Mouse (Mus musculus) heart, embryonic 14.5 days (tissue): ENCODE results near the gene Galnt9. TPM values are rescaled to one million over a fixed set of nuclear protein-coding genes. Genes with fewer than 3 reads are reported as not detected.
A peak's percentile ranks its signal among the peaks of the same experiment; 100 is the strongest.

ENCODE experiments used
- ATAC-seq: fragments of 200-750 bp; cut with Nextera tagmentation; 2 replicates; pipeline ENCODE4 v1.8.0; 2017; ENCODE audit warnings: low read depth, moderate TSS enrichment; ENCODE audit not compliant: insufficient number of reproducible peaks, insufficient read depth, low FRiP score
- H3K27ac ChIP-seq, 2 experiments: fragments of 200-500 bp in 1 of 2; fragments of 300-500 bp in 1 of 2; sonication (generic) in 1 of 2; replicated peaks in 1 of 2; 2 replicates each; pipeline ENCODE4 v1.5.1; 2012 to 2014; ENCODE audit warnings: low read depth in 2 of 2, low read length in 2 of 2, control low read depth in 1 of 2, mild to moderate bottlenecking in 1 of 2, mixed read lengths in 1 of 2; ENCODE audit not compliant: control insufficient read depth in 1 of 2, insufficient read depth in 1 of 2
- H3K27me3 ChIP-seq: fragments of 300-500 bp; sonication (generic); 2 replicates; pipeline ENCODE4 v1.6.1; 2014; ENCODE audit warnings: mild to moderate bottlenecking, low read length, control low read depth; ENCODE audit not compliant: control insufficient read depth, insufficient read depth
- H3K36me3 ChIP-seq: fragments of 300-500 bp; sonication (generic); 2 replicates; pipeline ENCODE4 v1.6.1; 2014; ENCODE audit warnings: mild to moderate bottlenecking, control low read depth, low read length, mixed read lengths; ENCODE audit not compliant: control insufficient read depth, insufficient read depth
- H3K4me1 ChIP-seq, 2 experiments: fragments of 200-500 bp in 1 of 2; fragments of 300-500 bp in 1 of 2; sonication (generic) in 1 of 2; 2 replicates each; pipeline ENCODE4 v1.6.1; 2012 to 2014; ENCODE audit warnings: low read length in 2 of 2, control low read depth in 1 of 2, mixed read lengths in 1 of 2; ENCODE audit not compliant: control insufficient read depth in 2 of 2, insufficient read depth in 2 of 2
- H3K4me2 ChIP-seq: fragments of 300-500 bp; sonication (generic); 2 replicates; pipeline ENCODE4 v1.6.1; 2014; ENCODE audit warnings: mild to moderate bottlenecking, low read length
- H3K4me3 ChIP-seq, 2 experiments: fragments of 200-500 bp in 1 of 2; fragments of 300-500 bp in 1 of 2; sonication (generic) in 1 of 2; 2 replicates each; pipeline ENCODE4 v1.5.1; 2012 to 2014; ENCODE audit warnings: low read length in 2 of 2, mild to moderate bottlenecking in 2 of 2, control low read depth in 1 of 2, low read depth in 1 of 2, moderate library complexity in 1 of 2; ENCODE audit not compliant: control insufficient read depth in 1 of 2, insufficient read depth in 1 of 2
- H3K9ac ChIP-seq: fragments of 300-500 bp; sonication (generic); 2 replicates; pipeline ENCODE4 v1.6.1; 2014; ENCODE audit warnings: mild to moderate bottlenecking, low read length
- H3K9me3 ChIP-seq: fragments of 300-500 bp; sonication (generic); 2 replicates; pipeline ENCODE4 v1.6.1; 2016; ENCODE audit warnings: low read length, control low read depth; ENCODE audit not compliant: control insufficient read depth
- WGBS: fragments of 180-500 bp; shearing (Covaris S2); extraction: QIAGEN DNeasy Blood & Tissue Kit; methylation state at CpG from one replicate; pipeline ENCODE4 v1.1.7; 2014; 5-methylcytosine and 5-hydroxymethylcytosine counted together
- polyA plus RNA-seq: library from polyadenylated mRNA; unstranded; fragments of >200 nt; fragmentation: Nextera tagmentation; extraction: Ambion mirVana; gene quantifications from 2 replicates; pipeline ENCODE4 v1.2.1, GENCODE M21; 2014

Galnt9 gene
- polyA plus RNA-seq, 1 experiment from 2014 or later, result 0.18 TPM

GRCm38 (mm10) chr5:110535964-110536363 is 8.2 kb upstream of the Galnt9 start:
- H3K27ac ChIP-seq, result no peak overlapping the region
- no peak for ATAC-seq
- 82% methylated on average over 8 of the region's 8 CpGs for WGBS
- no peaks in the 10 kb centered on the region for H3K36me3 ChIP-seq
- no peak overlapping the region for H3K9ac ChIP-seq
- no peaks in the 10 kb centered on the region for H3K4me1 ChIP-seq
- peaks cover 5% of the 10 kb centered on the region; the same call in 1 of the 2 replicates for H3K27me3 ChIP-seq
- H3K4me3 ChIP-seq, result no peak overlapping the region
- no peaks in the 10 kb centered on the region; the same call in 1 of the 2 replicates for H3K9me3 ChIP-seq
- H3K4me2 ChIP-seq, result no peak overlapping the region

GRCm38 (mm10) chr5:110540947-110541346 is 3.2 kb upstream of the Galnt9 start:
- ATAC-seq, result no peak

GRCm38 (mm10) chr5:110541456-110541855 is 2.7 kb upstream of the Galnt9 start:
- Histone ChIP-seq H3K36me3 (no peaks in the 10 kb centered on the region), H3K4me2 (no peak overlapping the region), H3K9me3 (no peaks in the 10 kb centered on the region), H3K9ac (no peak overlapping the region), H3K4me3 (no peak overlapping the region), H3K4me1 (peaks cover 0 to 4% of the 10 kb centered on the region in 2 experiments; a peak in 2 of 4 replicates), H3K27ac (no peak overlapping the region), H3K27me3 (peaks cover 60% of the 10 kb centered on the region)
- ATAC-seq, result no peak
- WGBS, result 68% methylated on average over 6 of the region's 6 CpGs

More at GRCm38 (mm10) chr5:110540947-110541346, 3.2 kb upstream of the Galnt9 start:
- Histone ChIP-seq H3K36me3 (no peaks in the 10 kb centered on the region), H3K4me1 (peaks cover 0 to 4% of the 10 kb centered on the region in 2 experiments; a peak in 2 of 4 replicates), H3K27ac (no peak overlapping the region), H3K4me3 (no peak overlapping the region), H3K4me2 (no peak overlapping the region), H3K9ac (no peak overlapping the region), H3K9me3 (no peaks in the 10 kb centered on the region), H3K27me3 (peaks cover 55% of the 10 kb centered on the region)
- WGBS, result 57% methylated on average over 2 of the region's 2 CpGs

DNA sequence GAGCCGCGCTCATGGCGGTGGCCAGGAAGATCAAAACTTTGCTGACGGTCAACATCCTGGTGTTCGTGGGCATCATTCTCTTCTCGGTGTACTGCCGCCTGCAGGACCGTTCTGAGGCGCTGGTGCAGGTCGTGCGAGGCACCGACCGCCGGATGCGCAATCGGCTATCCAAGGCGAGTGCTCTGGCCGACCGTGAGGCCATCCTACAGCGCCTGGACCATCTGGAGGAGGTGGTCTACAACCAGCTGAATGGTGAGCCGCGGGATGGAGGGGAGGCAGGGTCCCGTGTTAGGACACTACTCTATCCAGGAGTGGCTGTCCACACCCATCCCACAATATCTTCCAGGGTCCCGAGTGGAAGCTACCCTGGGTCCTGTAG is 525 bp downstream of the Galnt9 start:
- H3K27me3 ChIP-seq, result peaks cover 89% of the 10 kb centered on the region
- peaks cover 0 to 4% of the 10 kb centered on the region in 2 experiments; a peak in 2 of 4 replicates for H3K4me1 ChIP-seq
- WGBS, result 3% methylated on average over 24 of the region's 24 CpGs
- H3K9me3 ChIP-seq, result no peaks in the 10 kb centered on the region
- H3K9ac ChIP-seq, result no peak overlapping the region
- no peak overlapping the region for H3K27ac ChIP-seq
- H3K4me3 ChIP-seq, result 0 out of 4 replicates have a peak overlapping the region, but pooled peaks of 1 of the 2 experiments have one; percentile 3
- ATAC-seq, result no peak
- H3K36me3 ChIP-seq, result no peaks in the 10 kb centered on the region
- H3K4me2 ChIP-seq, result no peak overlapping the region; the same call in 1 of the 2 replicates

DNA sequence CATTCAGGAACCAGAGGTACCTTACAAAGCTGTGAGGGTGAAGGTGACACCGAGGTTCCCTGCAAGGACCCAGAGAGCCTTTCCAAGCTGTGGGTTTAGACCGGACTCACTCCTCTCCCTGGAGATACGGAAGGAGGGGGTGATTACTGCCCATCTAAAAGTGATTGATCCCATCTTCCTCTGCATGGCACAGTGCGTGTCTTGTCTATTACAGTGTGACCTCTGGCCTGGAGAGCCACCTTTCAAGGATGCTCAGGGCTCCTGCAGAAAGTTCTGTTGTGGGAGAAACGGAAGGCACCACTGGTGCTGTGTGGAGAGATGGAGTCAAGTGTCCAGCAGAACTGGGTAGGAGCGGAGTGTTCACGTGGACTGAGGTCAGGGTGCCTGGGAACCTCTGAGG is 1.2 kb downstream of the Galnt9 start:
- Histone ChIP-seq H3K27me3 (peaks cover 90% of the 10 kb centered on the region), H3K4me1 (peaks cover 0 to 4% of the 10 kb centered on the region in 2 experiments; a peak in 2 of 4 replicates), H3K27ac (no peak overlapping the region), H3K36me3 (no peaks in the 10 kb centered on the region), H3K9me3 (no peaks in the 10 kb centered on the region), H3K4me3 (no peak overlapping the region), H3K9ac (no peak overlapping the region), H3K4me2 (no peak overlapping the region)
- ATAC-seq, result no peak
- 63% methylated on average over 7 of the region's 7 CpGs for WGBS

DNA sequence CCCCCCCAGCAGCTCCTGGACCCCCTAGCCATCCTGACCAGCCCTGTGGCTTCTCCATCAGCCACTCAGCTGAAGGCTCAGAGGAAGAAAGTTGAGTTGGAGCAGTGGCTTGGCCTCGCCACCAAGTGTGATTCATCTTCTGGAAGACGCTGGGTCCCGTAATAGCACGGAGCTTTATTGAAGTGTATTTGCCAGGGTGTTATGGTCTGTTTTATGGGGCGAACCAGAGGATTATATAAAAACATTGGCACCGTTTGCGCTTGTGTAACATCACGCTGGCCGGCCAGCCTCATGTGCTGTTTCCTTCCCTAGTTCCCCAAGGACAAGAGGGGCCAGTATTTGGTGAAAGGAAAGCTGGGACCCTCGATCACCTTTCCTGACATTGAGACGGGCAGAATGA is 2.0 kb downstream of the Galnt9 start:
- Histone ChIP-seq H3K27me3 (peaks cover 85% of the 10 kb centered on the region), H3K4me3 (no peak overlapping the region), H3K4me2 (no peak overlapping the region), H3K9ac (no peak overlapping the region), H3K27ac (no peak overlapping the region), H3K9me3 (no peaks in the 10 kb centered on the region), H3K4me1 (peaks cover 0 to 4% of the 10 kb centered on the region in 2 experiments; a peak in 2 of 4 replicates), H3K36me3 (no peaks in the 10 kb centered on the region)
- no peak for ATAC-seq
- WGBS, result 70% methylated on average over 11 of the region's 11 CpGs

DNA sequence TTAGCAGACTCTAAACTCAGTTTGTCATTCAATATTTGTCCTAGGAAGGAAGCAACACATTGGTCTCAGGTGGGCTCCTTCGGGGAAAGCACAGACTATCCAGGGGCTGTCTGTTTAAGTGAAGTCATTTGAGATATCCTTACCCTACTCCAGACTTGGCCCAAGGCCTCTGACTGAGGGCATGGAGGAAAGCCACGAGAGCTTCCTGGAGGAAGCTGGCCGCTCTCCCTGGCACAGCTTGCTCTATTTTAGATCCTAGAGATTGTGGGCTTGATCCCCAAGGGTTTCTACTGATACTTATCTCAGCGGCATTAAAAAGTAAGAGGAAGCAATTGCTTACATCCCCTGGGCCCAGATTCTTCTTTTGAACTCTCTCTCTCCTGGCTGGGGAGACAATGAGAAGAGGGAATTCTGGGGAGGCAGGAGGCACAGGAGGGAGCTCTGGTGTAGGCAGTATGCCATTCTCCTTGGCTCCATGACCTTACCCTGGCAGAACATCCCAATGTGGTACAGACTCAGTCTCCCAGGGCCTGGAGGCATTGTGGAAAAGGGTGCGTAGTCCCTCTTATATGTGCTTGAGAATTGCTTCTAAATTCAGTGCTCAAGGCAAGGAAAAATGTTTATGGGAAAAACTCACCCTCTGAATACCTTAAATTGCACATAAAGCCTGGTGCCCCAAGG is 2.7 kb downstream of the Galnt9 start:
- no peak overlapping the region for H3K4me2 ChIP-seq
- H3K36me3 ChIP-seq, result no peaks in the 10 kb centered on the region
- peaks cover 0 to 4% of the 10 kb centered on the region in 2 experiments; a peak in 2 of 4 replicates for H3K4me1 ChIP-seq
- peaks cover 82% of the 10 kb centered on the region for H3K27me3 ChIP-seq
- no peak overlapping the region for H3K4me3 ChIP-seq
- ATAC-seq, result no peak
- no peak overlapping the region for H3K27ac ChIP-seq
- 58% methylated on average over 5 of the region's 5 CpGs for WGBS
- no peak overlapping the region for H3K9ac ChIP-seq
- H3K9me3 ChIP-seq, result no peaks in the 10 kb centered on the region
